Mouse (Mus musculus) forebrain, embryonic 14.5 days (tissue): ENCODE data around the gene Slc38a10. TPM values are rescaled to one million over a fixed set of nuclear protein-coding genes. Genes with fewer than 3 reads are reported as not detected.
A peak's percentile ranks its signal among the peaks of the same experiment; 100 is the strongest.

Source experiments
- ATAC-seq: fragments of 200-750 bp; cut with Nextera tagmentation; 2 replicates; pipeline ENCODE4 v1.8.0; 2017; ENCODE audit warnings: mild to moderate bottlenecking, moderate library complexity
- DNase-seq: peaks from one replicate; pipeline ENCODE4 v3.0.0-alpha.2; 2015; ENCODE audit warnings: low spot score
- H3K27ac ChIP-seq: fragments of 300-500 bp; sonication (generic); 2 replicates; pipeline ENCODE4 v1.5.1; 2014; ENCODE audit warnings: low read depth, mild to moderate bottlenecking, control low read depth, low read length, moderate library complexity
- H3K27me3 ChIP-seq: fragments of 300-500 bp; sonication (generic); replicated peaks from 2 replicates; pipeline ENCODE4 v1.6.1; 2014; ENCODE audit warnings: low read length, control low read depth, mixed read lengths; ENCODE audit not compliant: control insufficient read depth, insufficient read depth
- H3K36me3 ChIP-seq: fragments of 300-500 bp; sonication (generic); 2 replicates; pipeline ENCODE4 v1.6.1; 2014; ENCODE audit warnings: low read length, control low read depth; ENCODE audit not compliant: control insufficient read depth, insufficient read depth
- H3K4me1 ChIP-seq: fragments of 300-500 bp; sonication (generic); 2 replicates; pipeline ENCODE4 v1.6.1; 2014; ENCODE audit warnings: antibody characterized with exemption, low read length, control low read depth; ENCODE audit not compliant: control insufficient read depth, insufficient read depth
- H3K4me2 ChIP-seq: fragments of 300-500 bp; sonication (generic); 2 replicates; pipeline ENCODE4 v1.6.1; 2014; ENCODE audit warnings: mild to moderate bottlenecking, control low read depth, low read length
- H3K4me3 ChIP-seq: fragments of 300-500 bp; sonication (generic); 2 replicates; pipeline ENCODE4 v1.5.1; 2014; ENCODE audit warnings: low read depth, low read length, control low read depth
- H3K9ac ChIP-seq: fragments of 300-500 bp; sonication (generic); 2 replicates; pipeline ENCODE4 v1.6.1; 2014; ENCODE audit warnings: mild to moderate bottlenecking, low read length, control low read depth, moderate library complexity
- H3K9me3 ChIP-seq: fragments of 300-500 bp; sonication (generic); replicated peaks from 2 replicates; pipeline ENCODE4 v1.6.1; 2016; ENCODE audit warnings: low read length, control low read depth, mixed read lengths; ENCODE audit not compliant: control insufficient read depth
- WGBS: fragments of 180-500 bp; shearing (Covaris S2); extraction: QIAGEN DNeasy Blood & Tissue Kit; methylation state at CpG from one replicate; pipeline ENCODE4 v1.1.7; 2014; 5-methylcytosine and 5-hydroxymethylcytosine counted together
- polyA plus RNA-seq: library from polyadenylated mRNA; unstranded; fragments of >200 nt; fragmentation: Nextera tagmentation; extraction: Ambion mirVana; gene quantifications from 2 replicates; pipeline ENCODE4 v1.2.1, GENCODE M21; 2014

Slc38a10 gene
- polyA plus RNA-seq, 1 experiment from 2014 or later, result 53.6 TPM

GRCm38 (mm10) chr11:120182396-120183030, 31.4 kb upstream of the Slc38a10 start:
- Histone ChIP-seq H3K4me2 (no peak overlapping the region), H3K4me3 (no peak overlapping the region), H3K9ac (no peak overlapping the region), H3K9me3 (no peaks in the 10 kb centered on the region), H3K36me3 (peaks cover 6% of the 10 kb centered on the region; the same call in 1 of the 2 replicates), H3K27me3 (no peaks in the 10 kb centered on the region), H3K27ac (no peak overlapping the region), H3K4me1 (peaks cover 35% of the 10 kb centered on the region)
- no peak for DNase-seq
- ATAC-seq, result no peak
- 42% methylated on average over 3 of the region's 3 CpGs for WGBS

DNA sequence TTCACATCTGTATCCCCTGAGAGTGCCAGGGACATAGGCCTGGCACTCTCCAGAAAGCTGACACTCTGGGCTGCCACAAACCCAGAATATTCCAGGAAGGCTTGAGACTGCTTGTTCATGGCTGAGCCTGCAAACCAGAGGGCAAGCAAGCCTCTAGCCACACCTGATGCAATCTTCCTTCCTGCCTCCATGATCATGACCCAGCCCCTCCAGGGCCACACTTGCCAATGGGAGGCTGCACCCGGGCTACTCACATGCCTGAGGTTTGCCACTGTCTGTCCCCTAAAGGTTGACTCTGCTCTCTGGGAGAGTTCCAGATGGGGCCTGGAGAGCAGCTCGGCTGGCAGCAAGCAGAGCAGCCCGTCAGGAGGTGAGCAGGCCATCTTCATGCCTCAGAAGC, 30.2 kb upstream of the Slc38a10 start:
- H3K4me1 ChIP-seq, result peaks cover 32% of the 10 kb centered on the region

GRCm38 (mm10) chr11:120179374-120179773, 28.2 kb upstream of the Slc38a10 start:
- H3K9me3 ChIP-seq, result no peaks in the 10 kb centered on the region
- H3K4me1 ChIP-seq, result peaks cover 16% of the 10 kb centered on the region
- H3K36me3 ChIP-seq, result no peaks in the 10 kb centered on the region
- no peak overlapping the region for H3K9ac ChIP-seq
- peak; percentile 33 for DNase-seq
- H3K27me3 ChIP-seq, result no peaks in the 10 kb centered on the region
- WGBS, result 54% methylated on average over 4 of the region's 4 CpGs
- H3K27ac ChIP-seq, result no peak overlapping the region
- H3K4me3 ChIP-seq, result no peak overlapping the region
- no peak overlapping the region for H3K4me2 ChIP-seq
- ATAC-seq, result no peak

More for the DNA sequence above, 30.2 kb upstream of the Slc38a10 start:
- 68% methylated on average over 3 of the region's 3 CpGs for WGBS
- DNase-seq, result no peak
- no peak for ATAC-seq
- no peak overlapping the region for H3K4me2 ChIP-seq
- peaks cover 6% of the 10 kb centered on the region; the same call in 1 of the 2 replicates for H3K36me3 ChIP-seq
- H3K27me3 ChIP-seq, result no peaks in the 10 kb centered on the region
- no peaks in the 10 kb centered on the region for H3K9me3 ChIP-seq
- no peak overlapping the region for H3K27ac ChIP-seq
- no peak overlapping the region for H3K4me3 ChIP-seq
- H3K9ac ChIP-seq, result no peak overlapping the region

- Histone ChIP-seq H3K4me1 (no peaks in the 10 kb centered on the region), H3K9ac (no peak overlapping the region), H3K4me2 (no peak overlapping the region), H3K36me3 (no peaks in the 10 kb centered on the region), H3K27me3 (no peaks in the 10 kb centered on the region), H3K4me3 (no peak overlapping the region), H3K9me3 (no peaks in the 10 kb centered on the region), H3K27ac (no peak overlapping the region)
- DNase-seq (no peak), ATAC-seq (no peak)
- WGBS, result 83% methylated on average over 4 of the region's 4 CpGs
Measured at GRCm38 (mm10) chr11:120175948-120176347, 24.8 kb upstream of the Slc38a10 start.

DNA sequence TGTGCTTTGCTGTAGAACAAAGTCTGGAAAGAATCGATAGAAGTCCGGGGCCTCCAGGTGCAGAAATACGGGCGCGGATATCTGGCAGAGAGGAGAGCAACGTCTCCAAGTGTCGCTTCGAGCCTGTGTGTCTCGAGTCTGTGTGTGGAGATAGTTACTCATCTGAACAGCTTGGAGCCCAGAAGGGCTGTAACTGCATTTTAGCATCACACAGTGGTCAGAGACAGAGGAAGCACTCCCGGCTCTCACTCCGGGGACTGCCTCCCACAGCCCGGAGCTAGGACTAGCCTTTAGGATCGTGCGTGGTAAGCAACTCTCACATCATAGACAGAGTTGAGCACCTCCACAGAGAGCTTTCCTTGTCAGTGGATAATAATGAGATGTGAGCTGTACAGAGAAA, 22.1 kb upstream of the Slc38a10 start:
- DNase-seq, result no peak
- H3K36me3 ChIP-seq, result no peaks in the 10 kb centered on the region
- H3K4me2 ChIP-seq, result no peak overlapping the region
- no peak overlapping the region for H3K27ac ChIP-seq
- H3K4me1 ChIP-seq, result peaks cover 7% of the 10 kb centered on the region; the same call in 1 of the 2 replicates
- no peak overlapping the region for H3K9ac ChIP-seq
- H3K27me3 ChIP-seq, result no peaks in the 10 kb centered on the region
- H3K9me3 ChIP-seq, result no peaks in the 10 kb centered on the region
- no peak for ATAC-seq
- 86% methylated on average over 14 of the region's 14 CpGs for WGBS
- H3K4me3 ChIP-seq, result no peak overlapping the region

GRCm38 (mm10) chr11:120171168-120171567, 20.0 kb upstream of the Slc38a10 start:
- DNase-seq, result no peak
- H3K4me2 ChIP-seq, result no peak overlapping the region
- 56% methylated on average over 8 of the region's 8 CpGs for WGBS
- H3K4me1 ChIP-seq, result peaks cover 11% of the 10 kb centered on the region; the same call in 1 of the 2 replicates
- no peak overlapping the region for H3K27ac ChIP-seq
- H3K9ac ChIP-seq, result no peak overlapping the region
- no peak overlapping the region for H3K4me3 ChIP-seq
- no peaks in the 10 kb centered on the region for H3K27me3 ChIP-seq
- no peaks in the 10 kb centered on the region for H3K9me3 ChIP-seq
- no peak for ATAC-seq
- no peaks in the 10 kb centered on the region for H3K36me3 ChIP-seq

- ATAC-seq (peak; percentile 80), DNase-seq (peak; percentile 86)
- H3K36me3 ChIP-seq, result no peaks in the 10 kb centered on the region
- no peaks in the 10 kb centered on the region for H3K9me3 ChIP-seq
- WGBS, result 20% methylated on average over 21 of the region's 21 CpGs
- H3K4me1 ChIP-seq, result peaks cover 11% of the 10 kb centered on the region; the same call in 1 of the 2 replicates
- H3K27ac ChIP-seq, result no peak overlapping the region
- H3K4me3 ChIP-seq, result peak overlapping the region; percentile 3; the same call in 1 of the 2 replicates
- H3K9ac ChIP-seq, result 0 out of 2 replicates have a peak overlapping the region, but pooled peaks have one; percentile 30
- H3K4me2 ChIP-seq, result peak overlapping the region; percentile 43
- H3K27me3 ChIP-seq, result no peaks in the 10 kb centered on the region
Measured at GRCm38 (mm10) chr11:120169208-120169992, 18.3 kb upstream of the Slc38a10 start.

GRCm38 (mm10) chr11:120168516-120168915, 17.4 kb upstream of the Slc38a10 start:
- no peaks in the 10 kb centered on the region for H3K36me3 ChIP-seq
- H3K4me1 ChIP-seq, result peaks cover 11% of the 10 kb centered on the region; the same call in 1 of the 2 replicates
- WGBS, result 71% methylated on average over 8 of the region's 8 CpGs
- 0 out of 2 replicates have a peak overlapping the region, but pooled peaks have one; percentile 39 for H3K27ac ChIP-seq
- no peak overlapping the region for H3K4me2 ChIP-seq
- ATAC-seq (no peak), DNase-seq (no peak)
- no peak overlapping the region for H3K4me3 ChIP-seq
- H3K9ac ChIP-seq, result no peak overlapping the region
- no peaks in the 10 kb centered on the region for H3K27me3 ChIP-seq
- H3K9me3 ChIP-seq, result no peaks in the 10 kb centered on the region
